Mouse (Mus musculus) granulocyte monocyte progenitor cell, adult 5-6 weeks (primary cell): ENCODE results near the gene Syngap1. TPM values are rescaled to one million over a fixed set of nuclear protein-coding genes. Genes with fewer than 3 reads are reported as not detected.
"Not testable (repeated sequence)": the region's sequence is repeated elsewhere in the genome, so short reads cannot be mapped to it uniquely, and the experiment has no call there.

ENCODE experiments used
- ATAC-seq: replicated peaks from 2 replicates; pipeline ENCODE4 v1.8.0; 2016; ENCODE audit warnings: mild to moderate bottlenecking, moderate TSS enrichment, inconsistent platforms; ENCODE audit not compliant: poor library complexity, severe bottlenecking
- total RNA-seq, 2 experiments: library from RNA; stranded (forward) in 1 of 2; stranded (reverse) in 1 of 2; fragments of 200-712, 200-1000 nt in 1 of 2; fragments of >200 nt in 1 of 2; fragmentation: Nextera tagmentation in 1 of 2; gene quantifications; 2 replicates each; pipeline ENCODE4 v1.2.3; 2014 to 2017

The Syngap1 gene
- 7.2 and 10.1 TPM in 2 replicates for total RNA-seq (2014; fragmentation: Nextera tagmentation)
- total RNA-seq (2017), result 0.31 and 0.69 TPM in 2 replicates

- ATAC-seq, result no peak
Observed at GRCm38 (mm10) chr17:26941031-26941789, at the start of gene Syngap1. Syngap1 (plus strand) TSS chr17:26941253.

- no peak for ATAC-seq
Observed at GRCm38 (mm10) chr17:26892635-26893375, 48.2 kb upstream of the Syngap1 start.

- ATAC-seq, result no peak
Observed at GRCm38 (mm10) chr17:26893492-26893891, 47.6 kb upstream of the Syngap1 start.

GRCm38 (mm10) chr17:26894342-26894741 lies 46.7 kb upstream of the Syngap1 start:
- no peak for ATAC-seq

GRCm38 (mm10) chr17:26895578-26895977 lies 45.5 kb upstream of the Syngap1 start:
- peak; percentile 68 for ATAC-seq

GRCm38 (mm10) chr17:26900916-26901315 lies 40.1 kb upstream of the Syngap1 start:
- ATAC-seq, result no peak

GRCm38 (mm10) chr17:26904320-26904719 lies 36.7 kb upstream of the Syngap1 start:
- no peak for ATAC-seq

- ATAC-seq, result not testable (repeated sequence)
Observed at GRCm38 (mm10) chr17:26907506-26907905, 33.5 kb upstream of the Syngap1 start.

- no peak for ATAC-seq
Observed at GRCm38 (mm10) chr17:26915248-26915647, 25.8 kb upstream of the Syngap1 start.

GRCm38 (mm10) chr17:26916711-26917482 lies 24.2 kb upstream of the Syngap1 start, which contains the start of gene Kifc5b:
Kifc5b (plus strand) TSS chr17:26917091.
- peak; percentile 99 for ATAC-seq

GRCm38 (mm10) chr17:26917560-26917959 lies 23.5 kb upstream of the Syngap1 start:
- not testable (repeated sequence) for ATAC-seq

- no peak for ATAC-seq
Observed at GRCm38 (mm10) chr17:26918343-26918742, 22.7 kb upstream of the Syngap1 start.

- ATAC-seq, result not testable (repeated sequence)
Observed at GRCm38 (mm10) chr17:26919516-26919915, 21.5 kb upstream of the Syngap1 start.

GRCm38 (mm10) chr17:26922368-26922767 lies 18.7 kb upstream of the Syngap1 start:
- ATAC-seq, result not testable (repeated sequence)

GRCm38 (mm10) chr17:26925414-26925813 lies 15.6 kb upstream of the Syngap1 start:
- not testable (repeated sequence) for ATAC-seq

GRCm38 (mm10) chr17:26931795-26932194 lies 9.3 kb upstream of the Syngap1 start:
- peak; percentile 38; the same call in 1 of the 2 replicates for ATAC-seq

GRCm38 (mm10) chr17:26932839-26933398 lies 8.1 kb upstream of the Syngap1 start, which contains the start of gene Phf1:
Phf1 (plus strand) TSS chr17:26933052.
- ATAC-seq, result peak; percentile 93

GRCm38 (mm10) chr17:26933419-26933818 lies 7.6 kb upstream of the Syngap1 start:
- ATAC-seq, result no peak; the same call in 1 of the 2 replicates

- no peak for ATAC-seq
Observed at GRCm38 (mm10) chr17:26933885-26934827, 6.9 kb upstream of the Syngap1 start.
